Mouse (Mus musculus) CD4-positive, CD25-positive, alpha-beta regulatory T cell, adult 4 months (primary cell): ENCODE data around the gene Bcas3. TPM values are rescaled to one million over a fixed set of nuclear protein-coding genes. Genes with fewer than 3 reads are reported as not detected.
"Not testable (repeated sequence)": the region's sequence is repeated elsewhere in the genome, so short reads cannot be mapped to it uniquely, and the experiment has no call there.

Source experiments
- ATAC-seq: one replicate; pipeline ENCODE4 v1.8.0; 2017
- polyA plus RNA-seq, 2 experiments: library from polyadenylated mRNA; unstranded; fragments of 100-300 nt; shearing (Covaris generic); gene quantifications; one replicate each; pipeline ENCODE4 v1.2.1; 2017

Gene Bcas3
- polyA plus RNA-seq, 2 experiments from 2014 or later, result 56.0 to 63.1 TPM

DNA sequence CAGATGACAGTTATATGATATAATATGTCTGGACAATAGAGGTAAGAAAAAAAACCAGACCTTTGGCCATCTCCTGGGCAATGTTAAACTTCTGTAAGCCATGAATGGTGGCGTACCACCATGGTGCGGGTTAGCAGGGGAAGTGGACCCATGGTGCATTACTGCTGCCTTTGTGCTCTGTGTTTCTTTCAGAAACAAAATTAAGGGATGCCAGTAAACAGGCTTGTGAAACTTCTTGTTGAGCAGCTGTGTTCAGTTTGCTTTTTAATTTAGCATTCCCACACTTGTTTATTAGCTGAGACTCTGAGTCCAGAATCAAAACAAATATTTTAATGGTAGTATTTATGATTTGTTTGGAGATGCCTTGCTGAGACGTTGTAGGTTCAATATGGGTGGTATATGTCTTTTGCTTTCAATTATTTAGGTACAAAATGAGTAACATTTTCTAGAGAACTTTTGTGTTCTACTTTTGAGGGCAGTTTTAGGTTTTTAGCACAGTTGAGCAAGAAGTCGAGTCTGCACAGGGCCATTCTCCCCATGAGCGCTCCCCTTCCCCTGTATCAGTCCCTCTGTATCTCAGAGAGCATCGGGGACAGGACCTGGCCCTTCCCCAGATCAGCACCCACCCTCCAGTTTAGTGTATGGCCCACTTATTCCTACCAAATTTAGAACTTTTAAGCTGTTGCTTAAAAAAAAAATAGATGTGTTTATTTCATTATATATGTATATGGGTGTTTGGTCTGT lies 132.4 kb downstream of the Bcas3 start:
- no peak for ATAC-seq

GRCm38 (mm10) chr11:85487501-85487900 lies 134.5 kb downstream of the Bcas3 start:
- ATAC-seq, result no peak

DNA sequence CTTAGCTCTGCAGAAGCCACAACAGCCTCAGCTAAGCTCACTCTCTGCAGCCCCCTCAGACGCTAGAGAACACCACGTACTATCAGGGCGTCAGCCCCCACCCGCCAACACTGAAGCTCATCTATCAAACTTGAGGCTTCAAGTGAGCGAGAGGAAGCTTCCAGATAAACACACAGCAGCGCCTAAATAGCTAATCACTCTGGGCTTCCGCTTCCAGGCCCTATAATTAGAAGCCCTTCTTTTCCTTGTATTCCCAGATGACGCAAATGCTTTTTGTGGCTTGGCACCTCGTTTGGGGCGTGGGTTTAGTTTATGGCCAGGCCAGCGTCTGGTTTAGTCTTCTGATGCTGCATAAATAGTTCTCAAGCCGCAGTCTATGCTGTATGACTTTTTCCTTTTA lies 139.3 kb downstream of the Bcas3 start:
- ATAC-seq, result no peak

- no peak for ATAC-seq
These were observed 139.7 kb downstream of the Bcas3 start for GRCm38 (mm10) chr11:85492666-85493065.

DNA sequence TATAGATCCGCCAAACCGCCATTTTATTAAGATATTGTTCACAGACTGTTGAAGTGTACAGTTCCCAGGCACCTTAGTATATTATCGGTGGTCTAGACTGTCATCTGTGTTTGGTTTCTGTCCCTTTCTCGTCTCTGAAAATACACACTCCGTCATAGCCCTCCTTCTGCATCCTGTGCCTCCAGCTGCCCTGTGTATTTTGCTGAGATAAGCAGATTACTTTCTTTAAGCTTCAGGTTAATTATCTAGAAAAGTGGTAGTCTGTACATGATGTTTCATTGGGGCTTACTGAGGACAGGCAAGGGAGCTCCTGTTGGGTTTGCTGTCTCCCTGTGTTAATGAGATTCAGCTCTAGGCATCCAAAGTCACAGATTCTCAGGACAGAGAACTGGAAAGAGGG lies 146.6 kb downstream of the Bcas3 start:
- no peak for ATAC-seq

DNA sequence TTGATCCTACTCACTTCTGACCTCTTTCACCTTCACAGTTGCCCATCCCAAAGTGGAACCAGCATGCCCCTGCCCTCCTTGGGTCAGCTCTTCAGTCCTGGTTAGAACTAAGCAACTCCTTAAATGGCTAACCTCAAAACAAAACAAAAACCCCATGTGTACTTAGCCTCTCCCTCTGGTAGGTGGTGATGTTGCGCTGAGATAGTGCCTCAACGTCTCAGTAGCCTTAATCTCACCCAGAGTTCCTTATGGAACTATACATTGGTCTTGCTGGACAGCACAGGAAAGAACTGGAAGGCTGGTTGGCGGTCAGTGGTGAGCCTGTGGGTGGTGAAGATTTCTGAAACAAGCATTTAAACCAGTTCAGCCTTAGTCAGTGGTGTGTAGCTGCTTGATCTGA lies 149.1 kb downstream of the Bcas3 start:
- no peak for ATAC-seq

GRCm38 (mm10) chr11:85504812-85505211 lies 151.8 kb downstream of the Bcas3 start:
- ATAC-seq, result not testable (repeated sequence)

- no peak for ATAC-seq
These were observed 152.8 kb downstream of the Bcas3 start for GRCm38 (mm10) chr11:85505811-85506210.

DNA sequence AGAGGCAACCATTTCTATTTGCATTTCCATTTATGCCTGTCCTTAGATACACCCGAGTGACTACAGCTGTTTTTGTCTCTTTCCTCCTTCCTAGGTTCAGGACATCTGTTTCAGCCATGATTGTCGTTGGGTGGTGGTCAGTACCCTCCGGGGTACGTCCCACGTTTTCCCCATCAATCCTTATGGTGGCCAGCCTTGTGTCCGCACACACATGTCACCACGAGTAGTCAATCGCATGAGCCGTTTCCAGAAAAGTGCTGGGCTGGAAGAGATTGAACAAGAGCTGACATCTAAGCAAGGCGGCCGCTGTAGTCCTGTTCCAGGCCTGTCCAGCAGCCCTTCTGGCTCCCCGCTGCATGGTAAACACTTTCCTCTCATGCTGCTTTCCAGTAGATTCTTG lies 156.4 kb downstream of the Bcas3 start:
- no peak for ATAC-seq

DNA sequence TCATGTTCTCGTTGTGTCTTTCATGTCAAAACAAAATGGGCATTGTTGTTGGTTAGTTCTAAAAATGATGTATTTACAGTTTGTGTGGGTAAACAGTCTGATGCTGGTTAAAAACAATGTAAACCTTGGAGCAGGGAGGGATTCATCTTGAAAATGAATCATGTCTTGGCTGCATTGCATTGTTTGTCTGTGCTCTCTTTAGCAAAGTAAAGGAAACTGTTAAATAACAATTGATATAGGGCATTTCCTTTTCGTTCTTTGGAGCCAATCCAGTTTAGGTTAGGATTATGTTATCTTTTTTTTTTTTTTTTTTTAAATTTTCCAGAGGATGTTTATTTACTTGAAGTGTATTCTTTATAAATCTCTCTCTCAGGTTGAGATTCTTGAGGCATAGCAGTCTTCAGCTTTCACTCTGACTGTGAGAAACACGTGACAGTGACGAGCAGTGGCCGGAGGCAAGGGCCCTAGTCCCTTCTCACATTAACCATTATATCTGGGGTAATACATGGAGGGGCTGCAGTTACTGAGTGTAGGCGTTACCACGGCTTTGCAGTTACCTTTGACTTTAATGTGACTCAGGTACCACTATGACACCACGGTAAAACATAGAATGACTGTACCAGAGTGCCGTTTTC lies 158.4 kb downstream of the Bcas3 start:
- no peak for ATAC-seq

GRCm38 (mm10) chr11:85516724-85517123 lies 163.8 kb downstream of the Bcas3 start:
- no peak for ATAC-seq

GRCm38 (mm10) chr11:85518025-85518756 lies 165.2 kb downstream of the Bcas3 start:
- ATAC-seq, result no peak

GRCm38 (mm10) chr11:85520236-85520635 lies 167.3 kb downstream of the Bcas3 start:
- no peak for ATAC-seq

GRCm38 (mm10) chr11:85520996-85521395 lies 168.0 kb downstream of the Bcas3 start:
- ATAC-seq, result no peak

GRCm38 (mm10) chr11:85523646-85524045 lies 170.7 kb downstream of the Bcas3 start:
- ATAC-seq, result no peak

DNA sequence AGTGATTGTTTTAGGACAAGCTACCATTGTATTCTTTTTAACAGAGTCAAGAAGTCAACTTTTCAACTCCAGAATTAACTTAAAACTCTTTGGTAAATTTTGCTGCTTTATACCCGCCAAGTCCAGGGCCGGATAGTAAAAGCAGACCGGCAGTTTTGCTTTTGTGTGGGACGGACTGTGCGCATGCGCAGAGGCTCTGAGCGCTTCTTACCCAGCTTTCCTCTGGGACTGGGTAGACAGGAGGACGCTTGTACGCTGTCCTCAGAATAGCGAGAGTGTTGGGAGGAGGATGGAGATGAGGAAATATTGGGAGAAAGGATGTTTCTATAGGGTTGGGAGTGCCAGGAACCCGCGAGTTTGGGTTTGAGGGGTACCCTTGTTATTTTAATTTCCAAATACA lies 171.2 kb downstream of the Bcas3 start:
- no peak for ATAC-seq

DNA sequence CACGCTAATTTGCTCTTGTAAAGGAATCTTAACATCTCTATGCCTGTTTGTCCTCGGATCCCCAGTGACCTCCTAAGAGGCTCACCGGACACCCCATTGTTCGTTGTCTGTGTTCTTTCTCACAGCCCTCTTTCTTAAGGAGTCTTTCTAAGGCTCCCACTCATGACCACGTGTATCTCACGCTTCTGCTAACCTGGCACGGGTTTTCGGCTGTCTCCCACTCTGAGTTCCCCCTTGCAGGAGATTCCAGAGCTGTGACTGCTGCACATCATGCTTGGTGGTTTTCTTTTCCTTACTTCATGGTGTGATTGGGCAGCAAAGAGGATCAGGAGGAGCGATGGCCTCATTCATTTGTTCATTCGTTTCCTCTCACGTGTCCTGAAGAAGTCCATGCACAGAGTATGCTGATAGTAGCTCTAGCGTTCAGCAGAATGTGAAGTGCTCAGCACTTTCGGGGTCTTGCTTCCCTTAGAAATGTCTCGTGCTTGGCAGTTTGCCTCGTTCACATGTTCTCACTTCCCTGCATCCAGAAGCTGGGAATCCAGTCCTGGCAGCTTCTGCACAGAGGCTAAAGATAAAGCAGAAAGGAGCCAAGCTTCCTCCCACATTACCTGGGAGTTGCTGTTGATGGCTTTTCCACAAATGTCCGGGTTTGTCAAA lies 172.0 kb downstream of the Bcas3 start:
- ATAC-seq, result no peak

GRCm38 (mm10) chr11:85525501-85525885 lies 172.5 kb downstream of the Bcas3 start:
- no peak for ATAC-seq

GRCm38 (mm10) chr11:85525979-85526775 lies 173.2 kb downstream of the Bcas3 start:
- ATAC-seq, result no peak

- ATAC-seq, result no peak
These were observed 174.3 kb downstream of the Bcas3 start for GRCm38 (mm10) chr11:85527261-85527660.

DNA sequence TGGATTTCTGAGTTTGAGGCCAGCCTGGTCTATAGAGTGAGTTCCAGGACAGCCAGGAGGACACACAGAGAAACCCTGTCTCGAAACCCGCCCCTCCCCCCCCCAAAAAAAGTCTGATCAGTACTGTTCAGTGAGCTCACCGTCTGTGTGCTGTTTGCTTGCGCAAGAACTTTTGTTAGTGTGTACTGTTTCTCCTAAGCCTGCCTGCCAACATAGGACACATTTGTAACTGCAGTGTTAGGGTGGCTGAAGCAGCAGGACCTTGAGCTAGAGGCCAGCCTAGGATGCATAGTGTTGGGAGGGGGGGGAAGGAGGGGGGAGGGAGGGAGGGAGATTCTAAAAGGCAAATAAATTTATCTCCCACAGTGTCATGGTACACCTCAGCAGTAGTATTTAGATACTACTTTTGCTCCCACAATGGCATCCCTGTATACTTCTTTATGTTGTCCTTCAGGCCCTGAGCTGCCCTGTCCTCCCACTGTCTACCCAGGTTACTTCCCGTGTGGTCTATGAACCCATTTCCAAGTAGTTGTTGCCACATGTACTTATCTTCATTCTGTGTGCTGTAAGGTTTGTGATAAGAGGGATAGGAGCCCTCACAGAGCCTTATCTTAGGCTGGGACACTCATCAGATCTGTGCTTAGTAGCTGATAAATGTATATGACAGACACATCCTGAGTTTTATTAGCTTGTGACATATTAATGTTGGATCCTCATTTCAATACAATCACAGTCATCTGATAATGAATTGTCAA lies 176.7 kb downstream of the Bcas3 start:
- no peak for ATAC-seq

- no peak for ATAC-seq
These were observed 188.0 kb downstream of the Bcas3 start for GRCm38 (mm10) chr11:85540989-85541388.
